Mouse (Mus musculus): ENCODE data around the gene Cib1. TPM values are rescaled to one million over a fixed set of nuclear protein-coding genes. Genes with fewer than 3 reads are reported as not detected.

Cib1 gene
- total and polyA plus RNA-seq, 2 experiments, result 51.7 to 114 TPM

DNA sequence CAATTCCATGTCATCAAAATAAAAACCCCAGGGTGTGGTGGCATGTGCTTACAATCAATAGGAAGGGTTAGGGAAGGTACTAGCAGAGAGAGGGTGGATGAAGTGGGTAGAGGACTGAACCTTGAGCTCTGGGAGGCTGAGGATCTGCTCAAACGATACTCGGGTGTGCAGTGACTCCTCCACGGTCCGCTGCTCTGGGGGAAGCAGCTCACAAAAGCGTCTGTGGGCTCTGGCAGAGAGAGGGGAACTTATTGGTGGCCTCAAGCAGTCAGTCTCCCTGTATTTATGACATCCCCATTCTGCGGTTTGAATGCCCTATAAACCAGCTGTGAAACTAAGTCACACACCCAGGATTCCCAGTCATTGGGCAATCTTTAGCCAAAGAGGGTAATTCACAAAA, 2.4 kb downstream of the Cib1 start:
- peaks cover 11% of the 10 kb centered on the region for H3K36me3 ChIP-seq (ENCODE audit: control insufficient read depth, insufficient read depth, low read length)
- H3K27me3 ChIP-seq (ENCODE audit: control insufficient read depth, insufficient read depth, low read length), result no peaks in the 10 kb centered on the region
- H3K4me1 ChIP-seq (ENCODE audit: control insufficient read depth, insufficient read depth, low read length), result peaks cover 9% of the 10 kb centered on the region
- H3K79me2 ChIP-seq (ENCODE audit: control insufficient read depth, insufficient read depth, low read length), result peaks cover 10% of the 10 kb centered on the region; the same call in 1 of the 2 replicates
- no peak for DNase-seq (ENCODE audit: extremely low read depth, low read depth, low spot score)
- H3K9ac ChIP-seq (ENCODE audit: low read depth, low read length), result no peak overlapping the region
- TF ChIP-seq CTCF (IDR thresholded peaks at IDR 0.05; ENCODE audit: low read depth, low read length), result no peak
- no peak for TF ChIP-seq POLR2A (IDR thresholded peaks at IDR 0.05; ENCODE audit: extremely low read depth, insufficient read depth, low read length)
- WGBS, result 80% methylated on average over 6 of the region's 6 CpGs
- H3K4me3 ChIP-seq (ENCODE audit: insufficient read depth, low read depth, low read length), result no peak overlapping the region
- no peak overlapping the region for H3K27ac ChIP-seq (replicated peaks; ENCODE audit: insufficient read depth, low read depth, low read length)

DNA sequence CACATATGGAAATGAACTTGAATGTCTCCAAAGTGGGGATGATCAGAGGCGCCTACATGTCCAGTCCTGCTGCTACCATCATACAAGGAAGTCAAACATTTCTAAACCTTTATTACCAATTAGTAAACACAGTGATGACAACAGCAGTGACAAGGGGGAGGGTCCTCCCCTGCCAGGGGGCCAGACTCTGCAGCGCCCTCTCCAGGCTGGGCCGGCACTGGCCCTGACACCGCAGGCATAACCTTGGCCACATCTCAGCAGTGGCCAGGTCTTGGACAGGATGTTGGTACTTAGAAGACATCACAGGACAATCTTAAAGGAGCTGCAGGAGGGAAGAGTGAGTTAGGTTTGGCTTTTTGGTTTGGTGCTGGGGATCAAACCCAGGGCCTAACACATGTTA, 5.5 kb downstream of the Cib1 start:
- H3K36me3 ChIP-seq (ENCODE audit: control insufficient read depth, insufficient read depth, low read length), result peaks cover 16% of the 10 kb centered on the region
- H3K79me2 ChIP-seq (ENCODE audit: control insufficient read depth, insufficient read depth, low read length), result peaks cover 7% of the 10 kb centered on the region; the same call in 1 of the 2 replicates
- peaks cover 4% of the 10 kb centered on the region for H3K4me1 ChIP-seq (ENCODE audit: control insufficient read depth, insufficient read depth, low read length)
- no peak overlapping the region for H3K4me3 ChIP-seq (ENCODE audit: insufficient read depth, low read depth, low read length)
- H3K9ac ChIP-seq (ENCODE audit: low read depth, low read length), result no peak overlapping the region
- no peak for DNase-seq (ENCODE audit: extremely low read depth, low read depth, low spot score)
- whole genome bisulfite sequencing, result 96% methylated on average over 4 of the region's 4 CpGs
- no peak overlapping the region for H3K27ac ChIP-seq (replicated peaks; ENCODE audit: insufficient read depth, low read depth, low read length)
- H3K27me3 ChIP-seq (ENCODE audit: control insufficient read depth, insufficient read depth, low read length), result no peaks in the 10 kb centered on the region
- peak; percentile 35 for TF ChIP-seq CTCF (IDR thresholded peaks at IDR 0.05; ENCODE audit: low read depth, low read length)
- TF ChIP-seq POLR2A (IDR thresholded peaks at IDR 0.05; ENCODE audit: extremely low read depth, insufficient read depth, low read length), result no peak

DNA sequence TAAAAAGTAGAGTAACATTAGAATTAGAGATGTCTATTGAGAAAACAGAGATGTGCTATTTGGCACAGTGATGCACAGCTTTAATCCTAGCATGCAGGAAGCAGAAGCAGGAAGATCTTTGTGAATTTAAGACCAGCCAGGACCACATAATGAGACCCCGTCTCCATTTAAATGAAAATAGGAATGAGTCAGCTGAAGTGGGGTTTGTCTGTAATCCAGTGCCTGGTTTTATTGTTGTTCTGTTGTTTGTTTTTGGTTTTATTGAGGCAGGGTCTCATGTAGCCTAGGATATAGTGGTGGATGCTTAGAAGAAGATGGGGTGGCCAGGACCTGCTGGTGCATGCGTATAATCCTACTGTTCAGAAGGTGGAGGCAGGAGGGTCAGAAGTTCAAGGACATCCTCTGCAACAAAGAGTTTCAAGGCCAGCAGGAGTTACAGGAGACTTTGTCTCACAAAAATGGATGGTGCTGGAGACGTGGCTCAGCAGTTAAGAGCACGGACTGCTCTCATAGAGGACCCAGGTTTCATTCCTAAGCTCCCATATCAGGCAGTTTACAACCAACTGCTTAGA, 11.3 kb downstream of the Cib1 start:
- Histone ChIP-seq H3K9ac (ENCODE audit: low read depth, low read length) (no peak overlapping the region), H3K4me3 (ENCODE audit: insufficient read depth, low read depth, low read length) (no peak overlapping the region), H3K27me3 (ENCODE audit: control insufficient read depth, insufficient read depth, low read length) (no peaks in the 10 kb centered on the region), H3K4me1 (ENCODE audit: control insufficient read depth, insufficient read depth, low read length) (no peaks in the 10 kb centered on the region), H3K36me3 (ENCODE audit: control insufficient read depth, insufficient read depth, low read length) (peaks cover 25% of the 10 kb centered on the region; the same call in 1 of the 2 replicates), H3K79me2 (ENCODE audit: control insufficient read depth, insufficient read depth, low read length) (no peaks in the 10 kb centered on the region), H3K27ac (replicated peaks; ENCODE audit: insufficient read depth, low read depth, low read length) (no peak overlapping the region)
- DNase-seq (ENCODE audit: extremely low read depth, low read depth, low spot score), result no peak
- WGBS, result 86% methylated on average over 4 of the region's 4 CpGs
- TF ChIP-seq CTCF (IDR thresholded peaks at IDR 0.05; ENCODE audit: low read depth, low read length), result no peak
- no peak for TF ChIP-seq POLR2A (IDR thresholded peaks at IDR 0.05; ENCODE audit: extremely low read depth, insufficient read depth, low read length)

DNA sequence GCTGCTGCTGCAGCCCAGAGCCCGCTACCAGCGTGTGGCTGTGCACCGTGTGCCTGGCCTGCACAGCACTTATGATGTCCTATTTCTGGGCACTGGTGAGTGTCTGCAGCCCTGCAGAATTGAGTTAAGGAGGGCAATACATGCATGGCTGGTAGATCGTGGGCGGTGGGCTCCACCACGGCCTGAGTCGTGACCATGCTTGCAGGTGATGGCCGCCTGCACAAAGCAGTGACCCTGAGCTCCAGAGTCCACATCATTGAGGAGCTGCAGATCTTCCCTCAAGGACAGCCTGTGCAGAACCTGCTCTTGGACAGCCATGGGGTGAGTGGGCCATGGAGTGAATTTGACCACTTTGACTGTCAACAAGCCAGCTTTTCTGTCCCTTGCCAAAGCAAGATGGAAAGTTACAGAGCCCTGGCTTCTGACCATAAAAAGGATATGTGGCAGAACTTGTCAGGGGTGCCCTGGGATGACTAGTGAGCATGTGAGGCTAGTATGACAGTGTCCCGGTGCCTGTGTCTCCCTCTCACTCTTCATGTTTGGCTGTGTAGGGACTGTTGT, 12.3 kb downstream of the Cib1 start:
- Histone ChIP-seq H3K36me3 (ENCODE audit: control insufficient read depth, insufficient read depth, low read length) (peaks cover 20% of the 10 kb centered on the region; the same call in 1 of the 2 replicates), H3K9ac (ENCODE audit: low read depth, low read length) (no peak overlapping the region), H3K4me1 (ENCODE audit: control insufficient read depth, insufficient read depth, low read length) (no peaks in the 10 kb centered on the region), H3K27me3 (ENCODE audit: control insufficient read depth, insufficient read depth, low read length) (no peaks in the 10 kb centered on the region), H3K27ac (replicated peaks; ENCODE audit: insufficient read depth, low read depth, low read length) (no peak overlapping the region), H3K4me3 (ENCODE audit: insufficient read depth, low read depth, low read length) (no peak overlapping the region), H3K79me2 (ENCODE audit: control insufficient read depth, insufficient read depth, low read length) (no peaks in the 10 kb centered on the region)
- WGBS, result 98% methylated on average over 9 of the region's 9 CpGs
- DNase-seq (ENCODE audit: extremely low read depth, low read depth, low spot score), result no peak
- TF ChIP-seq CTCF (IDR thresholded peaks at IDR 0.05; ENCODE audit: low read depth, low read length), result no peak
- no peak for TF ChIP-seq POLR2A (IDR thresholded peaks at IDR 0.05; ENCODE audit: extremely low read depth, insufficient read depth, low read length)

DNA sequence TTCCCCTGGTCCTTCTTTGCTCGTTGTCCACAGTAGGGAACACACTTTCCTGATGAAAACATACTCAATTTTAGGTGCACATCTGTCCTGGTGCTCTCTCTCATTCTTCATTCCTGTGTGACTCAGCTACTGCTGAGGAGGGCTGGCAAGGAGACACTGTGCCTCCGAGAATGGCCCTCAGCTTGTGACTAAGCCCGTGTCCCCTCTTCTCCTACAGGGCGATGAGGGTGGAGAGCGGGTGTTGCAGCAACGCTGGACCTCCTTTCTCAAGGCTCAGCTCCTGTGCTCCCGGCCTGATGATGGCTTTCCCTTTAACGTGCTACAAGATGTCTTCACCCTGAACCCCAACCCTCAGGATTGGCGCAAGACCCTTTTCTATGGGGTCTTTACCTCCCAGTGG, 13.9 kb downstream of the Cib1 start:
- DNase-seq (ENCODE audit: extremely low read depth, low read depth, low spot score), result no peak
- Histone ChIP-seq H3K9ac (ENCODE audit: low read depth, low read length) (no peak overlapping the region), H3K36me3 (ENCODE audit: control insufficient read depth, insufficient read depth, low read length) (peaks cover 17% of the 10 kb centered on the region; the same call in 1 of the 2 replicates), H3K79me2 (ENCODE audit: control insufficient read depth, insufficient read depth, low read length) (no peaks in the 10 kb centered on the region), H3K27me3 (ENCODE audit: control insufficient read depth, insufficient read depth, low read length) (no peaks in the 10 kb centered on the region), H3K4me1 (ENCODE audit: control insufficient read depth, insufficient read depth, low read length) (no peaks in the 10 kb centered on the region), H3K27ac (replicated peaks; ENCODE audit: insufficient read depth, low read depth, low read length) (no peak overlapping the region), H3K4me3 (ENCODE audit: insufficient read depth, low read depth, low read length) (no peak overlapping the region)
- 94% methylated on average over 9 of the region's 9 CpGs for WGBS
- TF ChIP-seq POLR2A (IDR thresholded peaks at IDR 0.05; ENCODE audit: extremely low read depth, insufficient read depth, low read length), result no peak
- no peak for TF ChIP-seq CTCF (IDR thresholded peaks at IDR 0.05; ENCODE audit: low read depth, low read length)

DNA sequence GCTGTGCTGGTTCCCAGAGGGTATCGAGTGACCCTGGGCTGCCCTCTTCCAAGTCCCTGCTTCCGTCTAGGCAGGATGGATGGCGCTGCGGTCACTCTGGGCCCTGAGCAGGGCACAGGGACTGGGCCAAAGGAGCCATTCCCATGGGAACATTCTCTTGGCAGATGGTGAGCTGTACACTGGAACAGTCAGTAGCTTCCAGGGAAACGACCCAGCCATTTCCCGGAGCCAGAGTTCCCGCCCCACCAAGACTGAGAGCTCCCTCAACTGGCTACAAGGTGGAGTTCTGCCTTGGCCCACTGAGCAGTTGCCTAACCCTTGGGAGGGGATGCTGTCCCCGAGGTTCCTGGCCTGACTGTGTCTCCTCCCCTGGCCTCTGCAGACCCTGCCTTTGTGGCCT, 16.0 kb downstream of the Cib1 start:
- 53% methylated on average over 8 of the region's 8 CpGs for WGBS
- Histone ChIP-seq H3K27ac (replicated peaks; ENCODE audit: insufficient read depth, low read depth, low read length) (no peak overlapping the region), H3K36me3 (ENCODE audit: control insufficient read depth, insufficient read depth, low read length) (peaks cover 14% of the 10 kb centered on the region; the same call in 1 of the 2 replicates), H3K79me2 (ENCODE audit: control insufficient read depth, insufficient read depth, low read length) (no peaks in the 10 kb centered on the region), H3K9ac (ENCODE audit: low read depth, low read length) (no peak overlapping the region), H3K4me1 (ENCODE audit: control insufficient read depth, insufficient read depth, low read length) (no peaks in the 10 kb centered on the region), H3K4me3 (ENCODE audit: insufficient read depth, low read depth, low read length) (no peak overlapping the region), H3K27me3 (ENCODE audit: control insufficient read depth, insufficient read depth, low read length) (no peaks in the 10 kb centered on the region)
- TF ChIP-seq POLR2A (IDR thresholded peaks at IDR 0.05; ENCODE audit: extremely low read depth, insufficient read depth, low read length), result no peak
- peak; percentile 21; the same call in 1 of the 2 replicates for TF ChIP-seq CTCF (IDR thresholded peaks at IDR 0.05; ENCODE audit: low read depth, low read length)
- peak; percentile 40 for DNase-seq (ENCODE audit: extremely low read depth, low read depth, low spot score)

Measured in liver, adult 2 months (tissue).